Comparison of ENCODE assay signal across 20 mouse cellular contexts in the genomic region with DNA sequence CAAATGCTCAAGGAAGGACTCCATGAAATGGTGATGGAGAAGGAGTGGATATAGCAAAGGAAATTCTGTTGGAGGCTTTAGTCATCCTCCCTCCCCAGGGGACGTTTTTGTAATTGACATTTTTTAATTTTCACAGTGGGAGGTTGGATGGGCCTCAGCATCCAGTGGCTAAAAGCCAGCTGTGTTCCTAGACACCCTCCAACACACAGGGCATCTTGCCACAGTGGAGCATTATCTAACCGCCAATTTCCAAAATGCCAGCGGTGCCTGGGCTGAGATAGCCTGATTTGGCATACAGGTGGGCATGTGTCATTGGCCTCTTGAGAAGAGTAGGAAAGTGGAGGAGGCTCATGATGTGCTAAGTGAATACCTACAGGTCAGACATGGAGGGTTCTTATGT.
"Had no signal": no experiment of that assay in that cellular context is flagged by ENCODE, and none has a peak within 500 bp of the region (broad histone marks: within the 10 kb centered on the region; RNA-seq: fewer than 3 reads in every experiment).

No protein-coding gene starts in this region.

- H3K9me3 ChIP-seq: liver, embryonic 13.5 days; neural tube, embryonic 12.5 days had no signal

- ATAC-seq: midbrain, embryonic 16.5 days had no signal

- H3K4me1 ChIP-seq: liver, embryonic 13.5 days had no signal

- H3K27me3 ChIP-seq: liver, embryonic 13.5 days; neural tube, embryonic 12.5 days had no signal

- H3K4me3 ChIP-seq: layer of hippocampus, adult 2 months; liver, embryonic 13.5 days; myocyte; neural tube, embryonic 12.5 days had no signal

- DNase-seq: kidney, adult 18-20 months; kidney, adult 9 months; kidney, postnatal 25 days; liver, embryonic 13.5 days; lung, adult 2 months; lung, postnatal 14 days; lung, postnatal 4 days; right cerebral cortex, adult 18-20 months; right cerebral cortex, postnatal 14 days; right cerebral cortex, postnatal 4 days; thymus, adult 2 months; thymus, postnatal 14 days; thymus, postnatal 4 days had no signal

- H3K27ac ChIP-seq: kidney, postnatal 0 days; layer of hippocampus, adult 2 months; liver, embryonic 13.5 days; neural tube, embryonic 12.5 days; stomach, postnatal 0 days had no signal

- H3K4me2 ChIP-seq: liver, embryonic 13.5 days; midbrain, embryonic 11.5 days; neural tube, embryonic 12.5 days had no signal

- H3K9ac ChIP-seq: liver, embryonic 13.5 days; neural tube, embryonic 12.5 days had no signal

- H3K36me3 ChIP-seq: liver, embryonic 13.5 days; neural tube, embryonic 12.5 days had no signal
